Mouse (Mus musculus): ENCODE results near the gene Cxcl17.

DNA sequence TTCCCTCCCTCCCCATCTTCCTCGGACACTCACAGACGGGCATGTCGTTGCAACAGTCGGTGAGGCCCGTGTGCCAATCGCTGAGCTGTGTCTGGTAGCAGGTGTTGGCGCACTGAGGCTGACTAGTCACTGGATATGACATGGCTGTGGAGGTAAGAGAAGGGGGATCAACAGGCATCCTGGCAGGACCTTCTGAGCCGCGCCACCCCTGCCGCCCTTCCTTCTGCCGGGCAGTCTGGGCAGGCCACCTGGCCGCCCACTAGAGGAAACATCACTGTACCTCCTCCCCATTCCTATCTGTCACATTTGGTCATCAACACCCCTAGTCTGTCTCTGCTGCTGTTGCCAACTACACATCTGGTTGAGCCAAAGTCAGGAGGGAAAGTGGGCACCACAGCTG, 44.4 kb downstream of the Cxcl17 start:
- no peak for TF ChIP-seq CTCF (IDR thresholded peaks at IDR 0.05; ENCODE audit: insufficient read depth, low read length)
- no peak for TF ChIP-seq POLR2A (IDR thresholded peaks at IDR 0.05; ENCODE audit: borderline replicate concordance, extremely low read depth, low read depth, low read length)
